Mouse (Mus musculus): ENCODE results near the gene Fancc. TPM values are rescaled to one million over a fixed set of nuclear protein-coding genes. Genes with fewer than 3 reads are reported as not detected.

Fancc gene
- total RNA-seq, 2 experiments from 2014 or later: 1.5 to 2.9 TPM

- no peak for DNase-seq
Measured at GRCm38 (mm10) chr13:63253147-63253546, 243.9 kb downstream of the Fancc start.

DNA sequence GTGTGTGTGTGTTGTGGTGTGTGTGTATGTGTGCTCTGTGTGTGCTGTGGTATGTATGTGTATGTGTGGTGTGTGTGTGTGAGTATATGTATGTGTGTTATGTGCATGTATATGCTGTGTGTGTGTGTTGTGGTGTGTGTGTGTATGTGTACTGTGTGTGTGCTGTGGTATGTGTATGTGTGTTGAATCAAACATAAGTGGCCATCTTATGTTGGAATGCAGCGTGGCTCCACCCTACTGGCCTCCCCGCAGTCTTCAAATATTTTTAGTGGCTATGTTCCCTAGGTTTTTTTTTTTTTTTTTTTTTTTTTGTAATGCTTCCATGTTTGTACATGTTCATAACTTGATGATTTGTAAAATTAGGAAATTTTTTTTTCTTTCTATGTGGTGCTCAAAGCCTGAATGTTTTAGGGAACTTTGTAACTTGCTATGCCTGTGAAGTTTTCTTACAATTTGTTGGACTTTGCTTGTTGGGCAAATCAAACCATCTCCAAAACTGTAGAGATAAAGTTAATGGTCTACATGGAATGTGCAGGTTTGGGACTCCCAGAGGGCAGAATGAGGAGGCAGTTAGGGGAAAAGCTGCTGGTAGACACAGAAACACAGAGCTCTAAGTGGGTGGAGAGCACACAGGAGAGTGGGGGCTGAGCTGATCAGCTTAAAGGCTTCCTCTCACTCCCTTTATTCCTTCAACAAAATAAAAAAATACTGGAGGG lies 244.6 kb downstream of the Fancc start:
- DNase-seq: no peak
- intact Hi-C loops (cut with DNase I): no loop called here

More at GRCm38 (mm10) chr13:63253147-63253546, 243.9 kb downstream of the Fancc start:
- intact Hi-C loops (cut with DNase I): no loop called here

DNA sequence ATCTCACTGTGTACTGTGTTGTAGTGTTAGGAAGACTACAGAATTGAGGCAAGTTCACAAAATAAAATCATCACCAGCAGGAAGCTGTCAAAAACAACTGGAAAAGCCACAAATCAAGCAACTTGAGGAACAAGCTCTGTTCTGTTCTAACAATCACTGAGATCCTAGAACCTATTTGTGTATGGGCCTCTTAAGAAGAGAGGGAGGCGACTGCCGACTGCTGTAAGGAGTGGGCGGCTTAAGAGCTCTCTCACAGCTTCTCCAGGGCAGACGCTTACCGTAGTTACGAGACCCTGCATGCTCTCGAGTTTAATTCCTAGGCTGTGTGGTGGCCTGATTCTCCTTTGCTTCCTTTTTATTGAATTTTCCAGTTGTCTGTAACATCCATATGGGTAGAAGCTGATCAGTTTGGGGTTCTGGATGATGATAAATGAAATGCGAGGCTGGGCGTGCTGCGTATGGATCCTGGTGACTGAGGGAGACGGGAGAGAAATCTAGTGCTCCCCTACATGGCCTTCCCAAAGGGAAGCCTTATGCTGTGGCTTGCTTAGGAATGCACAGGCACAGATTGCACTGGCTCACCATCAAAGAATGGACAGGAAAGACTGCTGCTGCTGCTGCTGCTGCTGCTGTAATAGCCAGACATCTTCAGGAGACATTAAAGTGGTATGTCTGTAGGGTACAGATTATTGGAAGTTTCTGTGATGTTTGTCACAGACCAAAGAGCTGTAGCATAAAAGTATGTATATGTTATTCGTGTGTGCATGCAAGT lies 245.8 kb downstream of the Fancc start:
- intact Hi-C loops (cut with DNase I): no loop called here
- DNase-seq: no peak

DNA sequence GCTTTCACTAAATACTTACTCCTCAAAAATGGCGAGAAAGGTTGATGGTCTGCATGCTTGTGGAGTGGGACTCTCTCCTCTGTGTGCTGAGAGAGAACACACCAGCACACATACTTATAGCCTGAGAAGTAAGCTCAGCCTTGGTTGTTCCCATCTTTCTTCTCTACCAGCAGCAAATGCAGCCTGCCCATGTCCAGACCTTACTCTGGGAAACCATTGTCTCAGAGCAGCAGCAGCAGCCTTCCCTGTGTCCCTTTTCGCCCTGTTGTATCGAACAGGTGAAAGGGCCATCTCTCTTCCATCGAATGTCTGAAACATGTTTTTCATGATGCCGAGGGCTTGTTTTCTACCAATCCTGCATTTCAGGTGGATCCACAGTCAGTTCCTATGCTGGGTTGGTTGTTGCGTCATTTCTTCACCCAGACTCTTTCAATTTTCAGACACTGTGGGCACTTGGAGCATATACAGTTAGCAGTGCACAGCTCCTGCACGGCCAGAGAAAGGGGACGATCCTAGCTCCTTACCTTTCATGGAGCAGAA lies 246.6 kb downstream of the Fancc start:
- intact Hi-C loops (cut with DNase I): no loop called here
- DNase-seq: no peak

DNA sequence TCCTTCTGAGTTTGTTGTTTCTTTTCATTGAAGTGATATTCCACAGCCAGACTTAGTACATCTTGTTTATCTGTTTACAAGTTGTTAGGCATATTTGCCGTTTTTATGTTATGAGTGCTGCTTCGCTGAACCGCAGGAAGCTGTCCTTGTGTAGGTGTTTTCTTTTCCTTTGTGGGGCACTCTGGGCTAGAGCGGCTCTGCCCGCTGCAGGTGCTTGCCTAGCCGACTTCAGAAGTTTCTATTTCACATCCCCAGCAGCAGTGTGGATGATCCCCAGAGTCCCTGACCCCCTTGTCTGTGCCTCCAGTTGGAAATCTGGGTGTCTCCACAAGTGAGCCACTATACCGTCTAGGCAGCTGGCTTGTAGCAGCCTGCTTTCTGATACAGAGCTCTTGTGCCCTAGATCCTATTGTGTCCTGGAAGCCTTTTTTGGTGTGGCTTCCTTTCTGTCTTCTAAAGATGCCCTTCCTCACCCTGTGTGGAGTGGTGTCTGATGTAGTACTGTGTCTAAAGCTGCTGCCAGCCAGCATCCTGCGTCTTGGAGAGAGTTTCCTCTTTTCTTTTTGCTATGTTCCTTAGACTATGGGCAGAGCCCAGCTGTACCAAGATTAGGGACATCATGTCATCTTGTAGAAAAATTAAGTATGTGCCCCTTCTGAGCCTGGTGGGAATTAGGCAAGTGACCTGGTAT lies 247.2 kb downstream of the Fancc start:
- no peak for DNase-seq
- intact Hi-C loops (cut with DNase I): no loop called here

GRCm38 (mm10) chr13:63249171-63249570 lies 247.9 kb downstream of the Fancc start:
- intact Hi-C loops (cut with DNase I): no loop called here
- DNase-seq: no peak

DNA sequence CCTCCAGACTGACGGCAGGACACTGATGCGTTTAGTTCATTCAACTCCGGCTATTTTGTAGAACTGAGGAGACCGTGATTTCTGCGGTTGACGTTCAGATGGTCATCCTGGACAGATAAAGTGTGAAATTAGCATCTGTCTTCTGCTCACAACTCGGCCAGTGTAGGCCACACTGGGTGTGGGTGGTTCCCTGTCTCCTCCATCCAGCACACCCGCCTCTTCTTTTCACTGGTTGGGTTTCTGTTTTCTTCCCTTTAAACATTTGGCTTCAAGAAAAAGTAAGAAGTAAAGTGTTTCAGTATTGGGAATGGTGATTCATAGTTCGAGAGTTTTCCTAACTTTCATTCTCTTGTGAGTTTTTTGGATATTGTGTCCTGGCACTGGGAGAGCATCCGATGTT lies 248.8 kb downstream of the Fancc start:
- intact Hi-C loops (cut with DNase I): no loop called here
- no peak for DNase-seq

- DNase-seq: no peak
- intact Hi-C loops (cut with DNase I): no loop called here
Measured at GRCm38 (mm10) chr13:63247631-63248030, 249.4 kb downstream of the Fancc start.

DNA sequence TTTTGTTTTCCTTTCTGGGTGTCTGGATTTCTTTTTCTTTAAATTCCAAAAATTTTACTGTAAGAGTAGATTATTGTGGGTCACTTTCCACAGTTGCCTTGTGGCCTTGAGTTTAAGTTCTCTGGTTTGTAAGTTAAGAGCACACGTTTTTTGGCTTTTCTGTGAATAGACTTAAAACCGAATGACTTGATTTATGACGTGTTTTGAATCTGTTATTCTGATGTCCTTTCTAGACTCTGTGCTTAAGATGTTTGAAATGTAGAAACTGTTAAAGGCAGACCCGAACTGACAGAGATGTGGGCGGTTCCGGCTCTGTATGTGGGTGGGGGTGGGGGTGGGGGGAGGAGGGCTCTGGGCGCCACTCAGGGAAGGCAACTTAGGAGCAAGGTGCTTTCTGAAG lies 250.0 kb downstream of the Fancc start:
- DNase-seq: no peak
- intact Hi-C loops (cut with DNase I): no loop called here

GRCm38 (mm10) chr13:63246332-63246940 lies 250.6 kb downstream of the Fancc start:
- DNase-seq: no peak
- intact Hi-C loops (cut with DNase I): no loop called here

GRCm38 (mm10) chr13:63245812-63246211 lies 251.3 kb downstream of the Fancc start:
- intact Hi-C loops (cut with DNase I): no loop called here
- DNase-seq: no peak

DNA sequence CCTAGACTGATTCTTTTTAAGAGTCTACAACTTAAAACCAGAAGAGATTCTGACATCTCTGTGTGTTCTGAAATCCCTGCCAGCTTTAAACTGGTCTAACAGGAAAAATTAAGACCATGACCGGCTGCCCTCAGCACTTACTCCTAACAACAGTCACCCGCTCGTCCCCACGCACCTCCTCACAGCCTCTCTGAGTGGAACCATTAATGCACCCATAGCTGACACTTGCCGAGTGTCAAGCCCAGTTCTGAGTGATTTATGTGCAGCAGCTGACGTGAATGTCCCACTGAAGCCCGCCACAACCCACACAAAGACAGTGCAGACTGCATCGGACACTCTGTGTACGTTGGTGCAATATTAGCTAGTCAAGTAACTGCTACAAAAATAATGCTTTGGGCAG lies 251.9 kb downstream of the Fancc start:
- intact Hi-C loops (cut with DNase I): no loop called here

DNA sequence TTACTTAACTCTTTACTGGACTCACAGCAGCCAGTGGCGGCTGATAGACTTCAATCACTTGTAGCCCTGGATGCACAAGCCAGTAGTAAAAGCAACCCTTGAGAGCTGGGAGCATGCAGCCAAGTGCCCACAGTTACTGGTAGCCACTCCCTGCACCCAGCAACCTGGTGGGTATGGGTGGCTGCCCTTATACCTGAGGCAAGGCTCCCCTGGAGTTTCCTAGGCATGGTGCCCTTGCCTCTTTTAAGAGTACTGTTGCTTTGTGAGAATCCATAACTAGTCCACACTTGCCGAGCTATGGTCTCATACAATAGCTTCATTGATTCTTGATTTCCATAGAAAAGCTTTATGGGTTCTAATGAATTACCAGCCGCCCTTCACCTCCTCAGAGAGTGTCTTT lies 252.7 kb downstream of the Fancc start:
- intact Hi-C loops (cut with DNase I): loop anchor here (5.0 kb wide), 1 partner anchor 33 kb away; no protein-coding TSS in a partner anchor
- no peak for DNase-seq

More for the DNA sequence above, 251.9 kb downstream of the Fancc start:
- no peak for DNase-seq

DNA sequence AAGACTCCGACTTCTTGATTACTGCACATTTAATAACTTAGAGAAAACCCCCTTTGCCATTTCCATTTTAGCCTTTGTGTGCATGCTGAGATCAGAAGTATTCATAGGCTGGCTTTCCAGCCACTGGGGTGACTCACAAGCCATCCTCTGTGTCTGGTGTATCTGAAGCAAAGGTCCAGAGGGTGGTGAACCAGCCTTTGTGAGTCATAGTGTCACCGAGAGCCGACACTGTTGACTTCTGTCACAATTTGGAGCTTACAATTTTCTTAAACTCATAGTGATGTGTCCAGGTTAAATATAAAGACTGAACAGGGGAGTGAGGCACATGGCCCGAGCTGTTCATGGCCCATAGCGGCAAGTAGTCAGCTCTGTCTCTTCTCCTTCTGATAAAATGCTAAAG lies 253.5 kb downstream of the Fancc start:
- intact Hi-C loops (cut with DNase I): loop anchor here (5.0 kb wide), 1 partner anchor 34 kb away; no protein-coding TSS in a partner anchor

GRCm38 (mm10) chr13:63242401-63243192 lies 254.5 kb downstream of the Fancc start:
- peak in 1 of 2 experiments; percentile 40 for DNase-seq
- intact Hi-C loops (cut with DNase I): loop anchor here (5.0 kb wide), 1 partner anchor 35 kb away; no protein-coding TSS in a partner anchor

More for the DNA sequence above, 253.5 kb downstream of the Fancc start:
- DNase-seq: no peak

DNA sequence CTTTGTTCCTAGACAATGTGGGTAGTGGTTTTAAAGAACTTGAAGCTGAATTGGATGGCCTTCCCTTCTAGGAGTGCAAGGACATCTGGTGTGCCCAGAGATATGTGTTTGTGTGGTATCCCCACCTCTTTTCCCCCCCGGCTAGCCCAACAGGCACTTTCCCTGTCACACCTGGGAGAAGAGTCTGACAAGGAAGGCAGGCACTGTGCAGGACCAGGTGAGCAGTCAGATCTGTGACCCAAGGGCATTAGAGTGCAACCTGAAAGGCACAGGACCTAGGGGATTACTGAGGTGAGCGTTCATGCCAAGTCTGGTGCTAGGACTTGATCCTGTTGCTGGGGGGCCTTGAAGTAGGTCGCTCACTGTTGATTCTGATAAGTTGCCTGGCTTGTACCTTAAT lies 255.4 kb downstream of the Fancc start:
- intact Hi-C loops (cut with DNase I): loop anchor here (5.0 kb wide), 1 partner anchor 36 kb away; no protein-coding TSS in a partner anchor

GRCm38 (mm10) chr13:63240835-63241234 lies 256.2 kb downstream of the Fancc start:
- intact Hi-C loops (cut with DNase I): loop anchor here (5.0 kb wide), 1 partner anchor 36 kb away; no protein-coding TSS in a partner anchor
- DNase-seq: peak in 1 of 2 experiments; percentile 18

More for the DNA sequence above, 255.4 kb downstream of the Fancc start:
- DNase-seq: no peak

DNA sequence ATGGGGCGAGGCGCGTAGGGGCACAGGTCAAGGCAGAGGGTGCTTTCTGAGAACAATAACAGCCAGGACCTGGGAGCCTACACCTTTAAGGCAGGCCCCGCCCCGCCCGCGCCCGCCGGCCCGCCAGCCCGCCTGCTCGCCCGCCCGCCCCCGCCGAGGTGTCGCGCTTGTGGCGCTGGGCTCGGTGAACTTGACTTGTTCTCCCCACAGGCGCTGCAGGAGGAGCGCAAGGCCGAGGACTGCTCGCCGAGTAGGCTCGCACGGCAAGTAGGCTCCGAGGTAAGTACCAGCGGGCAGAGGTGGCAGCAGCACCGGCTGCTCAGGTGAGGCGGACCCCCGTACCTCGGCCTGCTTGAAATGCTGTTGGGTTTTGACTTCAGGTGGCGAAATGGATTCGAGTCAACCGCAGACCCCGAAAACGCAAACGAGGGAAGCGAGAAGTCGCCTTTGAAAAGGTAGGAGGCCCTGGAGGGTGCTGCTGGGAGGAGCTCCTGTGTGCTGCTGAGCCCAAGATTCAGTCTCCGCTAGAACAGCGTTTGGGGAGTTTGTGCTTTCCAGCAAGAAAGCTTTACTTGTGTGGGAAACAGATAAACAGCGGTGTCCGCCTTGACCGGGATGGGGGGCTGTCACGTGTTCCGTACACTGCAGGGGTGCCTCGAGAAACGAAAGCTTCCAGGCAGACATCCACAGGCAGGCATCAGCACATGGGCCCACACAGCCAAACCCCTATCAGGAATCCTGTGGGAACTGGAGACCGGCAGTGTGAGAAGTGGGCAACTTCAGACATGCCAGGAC lies 257.0 kb downstream of the Fancc start:
- intact Hi-C loops (cut with DNase I): loop anchor here (5.0 kb wide), 3 partner anchors 37 to 193 kb away; no protein-coding TSS in a partner anchor
- peak; percentile 74 to 80 for DNase-seq

All from gastrocnemius, postnatal 36 days (tissue).